Mouse (Mus musculus) CH12.LX (cell line): Measurements from ENCODE around the gene Gm6993. TPM values are rescaled to one million over a fixed set of nuclear protein-coding genes. Genes with fewer than 3 reads are reported as not detected.

Experiments used
- DNase-seq: peaks from one replicate; pipeline ENCODE4 v3.0.0-alpha.2; 2013; ENCODE audit errors: extremely low read depth
- H3K27ac ChIP-seq: 2 replicates; pipeline ENCODE4 v1.5.1; 2012; ENCODE audit warnings: low read depth, mild to moderate bottlenecking, control low read depth, moderate library complexity; ENCODE audit not compliant: insufficient read depth
- H3K27me3 ChIP-seq: replicated peaks from 2 replicates; pipeline ENCODE3; 2012; ENCODE audit warnings: inconsistent platforms
- H3K36me3 ChIP-seq, 2 experiments: replicated peaks in 1 of 2; 2 replicates each; pipeline versions ENCODE3 to v1.6.1; 2012; ENCODE audit warnings: inconsistent platforms in 1 of 2, low read length in 1 of 2, mild to moderate bottlenecking in 1 of 2, mixed read lengths in 1 of 2, moderate library complexity in 1 of 2; ENCODE audit not compliant: control insufficient read depth in 1 of 2, insufficient read depth in 1 of 2
- H3K4me1 ChIP-seq, 2 experiments: 2 replicates each; pipeline ENCODE4 v1.6.1; 2012; ENCODE audit warnings: inconsistent platforms in 1 of 2, moderate library complexity in 1 of 2; ENCODE audit not compliant: insufficient read depth in 2 of 2, control insufficient read depth in 1 of 2
- H3K4me2 ChIP-seq: 2 replicates; pipeline ENCODE4 v1.6.1; 2012; ENCODE audit warnings: low read depth, mild to moderate bottlenecking, control low read depth; ENCODE audit not compliant: poor library complexity, insufficient read depth, severe bottlenecking
- H3K4me3 ChIP-seq, 3 experiments: fragments of 150-350 bp in 1 of 3; sonication (generic) in 1 of 3; replicated peaks in 1 of 3; 2 replicates each; pipeline versions ENCODE3 to v1.5.1; 2011 to 2012; ENCODE audit warnings: low read depth in 2 of 3, low read length in 2 of 3, mild to moderate bottlenecking in 2 of 3, moderate library complexity in 2 of 3, control low read depth in 1 of 3, improper control_type of control experiment in 1 of 3, inconsistent platforms in 1 of 3, mixed read lengths in 1 of 3; ENCODE audit not compliant: poor library complexity in 1 of 3
- H3K79me2 ChIP-seq: replicated peaks from 2 replicates; pipeline ENCODE4 v1.6.1; 2012; ENCODE audit warnings: mild to moderate bottlenecking, moderate library complexity; ENCODE audit not compliant: control insufficient read depth, poor library complexity, insufficient read depth, severe bottlenecking; ENCODE audit errors: extremely low read depth
- H3K9ac ChIP-seq: 2 replicates; pipeline ENCODE4 v1.6.1; 2012; ENCODE audit warnings: low read depth, mild to moderate bottlenecking, control low read depth, moderate library complexity; ENCODE audit not compliant: insufficient read depth
- H3K9me3 ChIP-seq: replicated peaks from 2 replicates; pipeline ENCODE3; 2012; ENCODE audit warnings: low read length, inconsistent platforms, mixed read lengths
- BHLHE40 ChIP-seq: IDR thresholded peaks from 2 replicates; pipeline ENCODE4 v1.6.1; 2011; ENCODE audit warnings: mild to moderate bottlenecking, low read depth, low read length, improper control_type of control experiment
- CHD1 ChIP-seq: IDR thresholded peaks from 2 replicates; pipeline ENCODE4 v1.6.1; 2012; ENCODE audit warnings: low read depth, low read length, improper control_type of control experiment, inconsistent platforms
- EP300 ChIP-seq: IDR thresholded peaks from 2 replicates; pipeline ENCODE4 v1.6.1; 2011; ENCODE audit warnings: low read length, improper control_type of control experiment
- JUN ChIP-seq: IDR thresholded peaks from 2 replicates; pipeline ENCODE4 v1.6.1; 2011; ENCODE audit warnings: low read depth, mild to moderate bottlenecking, low read length, improper control_type of control experiment, moderate library complexity; ENCODE audit not compliant: insufficient read depth
- KAT2A ChIP-seq: IDR thresholded peaks from 2 replicates; pipeline ENCODE4 v1.6.1; 2012; ENCODE audit warnings: low read length, improper control_type of control experiment, inconsistent platforms; ENCODE audit not compliant: insufficient replicate concordance
- MAX ChIP-seq: IDR thresholded peaks from 2 replicates; pipeline ENCODE4 v1.6.1; 2011; ENCODE audit warnings: low read length, improper control_type of control experiment
- MAZ ChIP-seq: IDR thresholded peaks from 2 replicates; pipeline ENCODE4 v1.6.1; 2012; ENCODE audit warnings: low read depth, mild to moderate bottlenecking, inconsistent platforms, low read length, improper control_type of control experiment, moderate library complexity
- MYC ChIP-seq: IDR thresholded peaks from 2 replicates; pipeline ENCODE4 v1.6.1; 2011; ENCODE audit warnings: low read depth, mild to moderate bottlenecking, improper control_type of control experiment, low read length
- NRF1 ChIP-seq: IDR thresholded peaks from 2 replicates; pipeline ENCODE4 v1.6.1; 2014; ENCODE audit warnings: low read depth, mild to moderate bottlenecking, inconsistent platforms, low read length, improper control_type of control experiment, moderate library complexity
- POLR2A ChIP-seq: IDR thresholded peaks from 2 replicates; pipeline ENCODE4 v1.6.1; 2011; ENCODE audit warnings: low read depth, mild to moderate bottlenecking, improper control_type of control experiment, low read length
- RAD21 ChIP-seq: IDR thresholded peaks from 2 replicates; pipeline ENCODE4 v1.6.1; 2011; ENCODE audit warnings: low read depth, mild to moderate bottlenecking, low read length, improper control_type of control experiment, moderate library complexity
- RCOR1 ChIP-seq: conservative IDR thresholded peaks from 2 replicates; pipeline ENCODE4 v1.6.1; 2012; ENCODE audit warnings: low read depth, mild to moderate bottlenecking, inconsistent platforms, low read length, improper control_type of control experiment
- SMC3 ChIP-seq: IDR thresholded peaks from 2 replicates; pipeline ENCODE4 v1.6.1; 2011; ENCODE audit warnings: low read depth, low read length, improper control_type of control experiment
- TBP ChIP-seq: conservative IDR thresholded peaks from 2 replicates; pipeline ENCODE4 v1.6.1; 2011; ENCODE audit warnings: low read depth, low read length, improper control_type of control experiment
- UBTF ChIP-seq: IDR thresholded peaks from 2 replicates; pipeline ENCODE4 v1.6.1; 2012; ENCODE audit warnings: low read depth, mild to moderate bottlenecking, inconsistent platforms, low read length, improper control_type of control experiment, moderate library complexity
- USF1 ChIP-seq: IDR thresholded peaks from 2 replicates; pipeline ENCODE4 v1.6.1; 2014; ENCODE audit warnings: low read depth, mild to moderate bottlenecking, inconsistent platforms, low read length, improper control_type of control experiment
- ZC3H11A ChIP-seq: IDR thresholded peaks from 2 replicates; pipeline ENCODE4 v1.6.1; 2012; ENCODE audit warnings: low read depth, mild to moderate bottlenecking, inconsistent platforms, low read length, improper control_type of control experiment
- ZKSCAN1 ChIP-seq: IDR thresholded peaks from 2 replicates; pipeline ENCODE4 v1.6.1; 2012; ENCODE audit warnings: low read depth, inconsistent platforms, low read length, improper control_type of control experiment, borderline replicate concordance
- ZMIZ1 ChIP-seq: IDR thresholded peaks from 2 replicates; pipeline ENCODE4 v1.6.1; 2012; ENCODE audit warnings: low read depth, mild to moderate bottlenecking, inconsistent platforms, low read length, improper control_type of control experiment
- dilution Hi-C: fragments of 300-500 bp; cut with MboI; formaldehyde crosslinking; loops from 2 replicates; pipeline ENCODE4 v1.14.3; 2020; ENCODE audit warnings: low sequenced_read_pairs; ENCODE audit not compliant: extremely low pct_unique_long_range_greater_than_20kb, extremely low pct_ligation_motif_present
- in situ Hi-C: fragments of 300-500 bp; cut with MboI; formaldehyde crosslinking; loops from 3 replicates; pipeline ENCODE4 v1.14.3; 2019; ENCODE audit warnings: low sequenced_read_pairs, low pct_ligation_motif_present, low pct_unique_long_range_greater_than_20kb, mixed read lengths
- polyA plus RNA-seq: library from polyadenylated mRNA; unstranded; fragments of >175 nt; gene quantifications from 2 replicates; pipeline ENCODE4 v1.2.1, GENCODE M21; 2012; ENCODE audit warnings: low read depth; ENCODE audit not compliant: insufficient read length
- total RNA-seq, 2 experiments: library from RNA; depleted of rRNA; stranded (reverse); fragments of 300-350 nt in 1 of 2; fragments of >200 nt in 1 of 2; gene quantifications; 2 replicates each; pipeline ENCODE4 v1.2.3; 2012 to 2014

Gene Gm6993
- total and polyA plus RNA-seq, 3 experiments: not detected

DNA sequence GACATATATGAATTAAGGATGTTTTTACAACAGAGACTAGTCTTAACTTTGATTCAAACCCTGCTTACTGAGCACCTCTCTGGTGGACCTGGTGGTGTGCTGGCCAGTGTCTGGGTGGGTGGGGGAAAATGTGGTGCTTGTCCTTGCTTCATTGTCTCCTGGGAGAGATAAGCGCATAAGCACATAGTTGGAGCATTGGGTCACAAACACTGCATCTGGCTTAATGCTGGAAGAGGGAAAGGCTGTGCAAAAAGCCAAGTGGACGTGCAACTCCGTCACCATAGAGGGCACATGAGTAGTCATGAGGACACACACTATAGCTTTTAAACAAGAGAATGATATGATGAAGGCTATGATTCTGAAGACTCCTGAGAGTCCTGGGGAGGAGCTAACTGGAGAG is 21.3 kb downstream of the Gm6993 start:
- Histone ChIP-seq H3K36me3 (no peaks in the 10 kb centered on the region), H3K27me3 (no peaks in the 10 kb centered on the region), H3K9ac (no peak overlapping the region), H3K9me3 (no peaks in the 10 kb centered on the region), H3K27ac (no peak overlapping the region), H3K4me2 (no peak overlapping the region), H3K79me2 (no peaks in the 10 kb centered on the region), H3K4me1 (no peaks in the 10 kb centered on the region), H3K4me3 (no peak overlapping the region)
- dilution Hi-C loops (no loop called here), in situ Hi-C loops (no loop called here)
- TF ChIP-seq MAX: no peak
- no peak for TF ChIP-seq ZC3H11A
- TF ChIP-seq KAT2A: no peak
- no peak for DNase-seq

- DNase-seq: no peak
- Histone ChIP-seq H3K9ac (no peak overlapping the region), H3K4me1 (no peaks in the 10 kb centered on the region), H3K79me2 (no peaks in the 10 kb centered on the region), H3K27ac (no peak overlapping the region), H3K36me3 (no peaks in the 10 kb centered on the region), H3K9me3 (no peaks in the 10 kb centered on the region), H3K4me2 (no peak overlapping the region), H3K4me3 (no peak overlapping the region), H3K27me3 (no peaks in the 10 kb centered on the region)
- dilution Hi-C loops: no loop called here
- TF ChIP-seq USF1 (no peak), JUN (no peak), MYC (no peak), MAX (no peak), NRF1 (no peak), EP300 (no peak), ZMIZ1 (no peak), RAD21 (no peak), POLR2A (no peak), CHD1 (no peak), BHLHE40 (no peak), UBTF (no peak), ZKSCAN1 (no peak), KAT2A (no peak), RCOR1 (no peak), TBP (no peak), ZC3H11A (no peak), MAZ (no peak), SMC3 (no peak)
- in situ Hi-C loops: no loop called here
Observed at GRCm38 (mm10) chr12:31263921-31264320, 23.4 kb downstream of the Gm6993 start.
